Mouse (Mus musculus) hindbrain, embryonic 15.5 days (tissue): Measurements from ENCODE around the gene Fam13c. TPM values are rescaled to one million over a fixed set of nuclear protein-coding genes. Genes with fewer than 3 reads are reported as not detected.

Experiments
- ATAC-seq: fragments of 200-750 bp; cut with Nextera tagmentation; 2 replicates; pipeline ENCODE4 v1.8.0; 2017; ENCODE audit warnings: low read depth, moderate number of reproducible peaks, moderate TSS enrichment; ENCODE audit not compliant: low FRiP score
- H3K27ac ChIP-seq: fragments of 300-500 bp; sonication (generic); replicated peaks from 2 replicates; pipeline ENCODE4 v1.5.1; 2015; ENCODE audit warnings: mild to moderate bottlenecking, inconsistent platforms
- H3K27me3 ChIP-seq: fragments of 300-500 bp; sonication (generic); 2 replicates; pipeline ENCODE4 v1.6.1; 2015; ENCODE audit warnings: control low read depth, inconsistent platforms
- H3K36me3 ChIP-seq: fragments of 300-500 bp; sonication (generic); 2 replicates; pipeline ENCODE4 v1.6.1; 2015; ENCODE audit warnings: control low read depth, inconsistent platforms
- H3K4me1 ChIP-seq: fragments of 300-500 bp; sonication (generic); replicated peaks from 2 replicates; pipeline ENCODE4 v1.6.1; 2015; ENCODE audit warnings: control low read depth, inconsistent platforms
- H3K4me2 ChIP-seq: fragments of 300-500 bp; sonication (generic); 2 replicates; pipeline ENCODE4 v1.6.1; 2015; ENCODE audit warnings: moderate library complexity, mild to moderate bottlenecking, inconsistent platforms
- H3K4me3 ChIP-seq: fragments of 300-500 bp; sonication (generic); 2 replicates; pipeline ENCODE4 v1.5.1; 2015; ENCODE audit warnings: mild to moderate bottlenecking, inconsistent platforms
- H3K9ac ChIP-seq: fragments of 300-500 bp; sonication (generic); 2 replicates; pipeline ENCODE4 v1.6.1; 2015; ENCODE audit warnings: inconsistent platforms
- H3K9me3 ChIP-seq: fragments of 300-500 bp; sonication (generic); 2 replicates; pipeline ENCODE4 v1.6.1; 2016; ENCODE audit warnings: control low read depth, inconsistent platforms
- WGBS: fragments of 180-500 bp; shearing (Covaris S2); methylation state at CpG from one replicate; pipeline ENCODE4 v1.1.7; 2015; 5-methylcytosine and 5-hydroxymethylcytosine counted together
- polyA plus RNA-seq: library from polyadenylated mRNA; unstranded; fragments of >200 nt; fragmentation: Nextera tagmentation; extraction: Ambion mirVana; gene quantifications from 2 replicates; pipeline ENCODE4 v1.2.1, GENCODE M21; 2015

Gene Fam13c
- 23.8 and 24.6 TPM in 2 replicates for polyA plus RNA-seq

DNA sequence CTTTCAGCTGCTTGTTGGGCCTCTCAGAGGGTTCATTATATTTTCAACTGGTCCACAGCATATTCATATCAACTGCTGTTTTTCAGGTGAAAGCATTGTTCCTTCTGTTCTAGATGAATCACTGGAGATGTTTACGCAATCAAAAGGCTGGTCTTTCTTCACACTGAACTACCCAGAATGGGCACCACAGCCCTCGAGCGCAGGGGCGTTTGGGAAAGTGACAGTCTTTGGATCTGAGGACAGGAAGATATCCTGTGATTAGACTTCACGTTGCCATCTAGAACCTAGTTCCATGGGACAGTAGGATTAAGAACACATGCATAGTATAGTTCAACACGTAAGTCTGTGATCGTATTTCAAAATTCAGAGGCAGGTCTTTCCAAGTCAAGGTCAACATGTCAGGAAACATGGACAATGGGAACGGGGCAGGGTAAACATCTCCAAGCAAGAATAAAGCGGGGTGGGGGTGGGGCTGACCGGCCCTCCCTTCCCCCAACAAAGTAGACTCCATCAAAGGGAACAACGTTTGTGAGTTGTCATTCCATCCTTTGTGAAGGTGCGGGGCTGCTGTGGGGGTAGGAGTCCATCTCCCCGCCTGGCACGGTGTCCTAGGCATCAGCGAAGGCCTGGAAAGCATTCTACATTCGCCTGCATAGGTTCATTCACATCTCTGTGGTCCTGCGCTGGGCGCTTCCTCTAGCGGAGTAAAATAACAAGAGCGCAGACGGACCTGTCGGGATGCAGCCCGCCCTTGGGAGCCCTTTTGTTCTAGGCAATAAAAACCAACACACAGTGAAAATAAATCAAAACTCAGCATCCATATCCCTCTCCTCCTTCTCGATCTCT is at the start of gene Fam13c:
Gene Fam13c (plus strand): TSS at position 806 of the 846 bp plus-strand sequence.
- peak within 1 kb of the TSS; percentile 94 for H3K27ac ChIP-seq
- WGBS = 8% methylated on average over 24 of the region's 24 CpGs
- ATAC-seq = peak; percentile 67

DNA sequence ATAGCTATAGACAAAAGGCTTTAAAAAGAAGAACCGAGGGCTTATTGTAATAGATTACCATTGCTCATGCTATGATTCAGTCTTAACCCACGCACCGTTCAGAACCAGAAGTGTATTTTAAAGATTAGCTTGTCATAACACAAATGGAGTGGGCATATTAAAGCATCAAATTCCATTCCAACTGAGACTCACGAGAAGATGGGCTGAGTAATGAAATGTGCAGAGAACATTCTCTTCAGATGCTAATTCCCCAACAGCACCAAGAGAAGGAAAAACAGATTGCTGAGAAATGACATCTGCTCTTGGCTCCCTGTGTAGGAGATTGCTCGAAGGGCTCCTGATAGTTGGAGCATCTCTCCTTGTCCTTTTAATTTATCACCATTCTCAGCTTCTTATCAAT is 44.4 kb upstream of the Fam13c start:
- H3K9me3 ChIP-seq = peaks cover 4% of the 10 kb centered on the region; the same call in 1 of the 2 replicates
- no peaks in the 10 kb centered on the region for H3K27me3 ChIP-seq
- H3K27ac ChIP-seq = no peak overlapping the region
- WGBS = 82% methylated on average over 5 of the region's 5 CpGs
- H3K36me3 ChIP-seq = no peaks in the 10 kb centered on the region
- ATAC-seq = no peak
- H3K4me1 ChIP-seq = no peaks in the 10 kb centered on the region
- H3K4me3 ChIP-seq = no peak overlapping the region
- H3K4me2 ChIP-seq = no peak overlapping the region
- no peak overlapping the region for H3K9ac ChIP-seq

More for the DNA sequence above, at the start of gene Fam13c:
- Histone ChIP-seq H3K4me1 (peaks cover 31% of the 10 kb centered on the region), H3K27me3 (no peaks in the 10 kb centered on the region), H3K9ac (peak within 1 kb of the TSS; percentile 78), H3K9me3 (no peaks in the 10 kb centered on the region), H3K4me3 (peak within 1 kb of the TSS; percentile 82), H3K36me3 (no peaks in the 10 kb centered on the region), H3K4me2 (peak within 1 kb of the TSS; percentile 74)

DNA sequence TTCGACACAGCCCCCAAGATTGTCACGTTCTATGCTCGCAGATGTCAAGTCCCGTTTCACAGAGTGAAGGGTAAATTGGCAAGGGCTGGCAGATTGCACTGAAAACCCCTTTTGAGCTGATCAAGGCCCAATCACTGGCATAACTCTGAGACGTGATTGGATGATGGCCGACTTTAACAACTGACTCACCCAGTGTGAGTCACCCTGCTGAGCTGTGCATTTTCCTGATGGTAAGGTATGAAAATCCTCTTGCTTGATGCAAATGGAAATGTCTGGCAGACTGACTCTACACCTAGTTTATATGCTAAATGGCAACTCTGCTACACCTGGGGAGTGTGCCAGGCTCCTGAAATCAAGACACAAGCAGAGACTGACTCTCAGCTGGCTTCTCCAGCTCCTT is 42.1 kb upstream of the Fam13c start:
- no peaks in the 10 kb centered on the region for H3K36me3 ChIP-seq
- peaks cover 4% of the 10 kb centered on the region; the same call in 1 of the 2 replicates for H3K9me3 ChIP-seq
- H3K4me1 ChIP-seq = no peaks in the 10 kb centered on the region
- 90% methylated on average over 6 of the region's 6 CpGs for WGBS
- ATAC-seq = no peak
- no peak overlapping the region for H3K9ac ChIP-seq
- H3K4me2 ChIP-seq = no peak overlapping the region
- no peak overlapping the region for H3K27ac ChIP-seq
- no peaks in the 10 kb centered on the region for H3K27me3 ChIP-seq
- no peak overlapping the region for H3K4me3 ChIP-seq

DNA sequence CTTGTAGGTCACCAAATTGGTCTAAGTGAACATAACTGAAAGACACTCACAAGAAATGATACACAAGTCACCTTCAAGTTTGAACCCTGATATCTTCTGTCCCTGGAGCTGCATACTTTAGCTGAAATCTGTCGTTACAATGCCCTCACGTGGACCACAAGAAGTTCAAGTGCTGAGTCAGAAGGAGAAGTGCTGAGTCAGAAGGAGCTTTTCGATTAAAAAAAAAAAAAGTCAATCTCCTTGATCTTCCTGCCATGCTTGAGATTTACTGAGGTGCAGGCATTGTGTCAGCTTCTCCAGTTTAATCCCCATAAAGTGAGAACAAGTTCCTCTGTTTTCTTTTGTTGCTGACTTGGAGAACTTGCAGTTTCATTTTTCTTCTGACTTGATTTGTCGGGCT is 38.3 kb upstream of the Fam13c start:
- no peak for ATAC-seq
- WGBS = 84% methylated on average over 4 of the region's 4 CpGs
- H3K9ac ChIP-seq = no peak overlapping the region
- no peaks in the 10 kb centered on the region for H3K27me3 ChIP-seq
- H3K36me3 ChIP-seq = no peaks in the 10 kb centered on the region
- no peak overlapping the region for H3K4me2 ChIP-seq
- H3K4me3 ChIP-seq = no peak overlapping the region
- no peaks in the 10 kb centered on the region for H3K9me3 ChIP-seq
- no peaks in the 10 kb centered on the region for H3K4me1 ChIP-seq
- no peak overlapping the region for H3K27ac ChIP-seq

DNA sequence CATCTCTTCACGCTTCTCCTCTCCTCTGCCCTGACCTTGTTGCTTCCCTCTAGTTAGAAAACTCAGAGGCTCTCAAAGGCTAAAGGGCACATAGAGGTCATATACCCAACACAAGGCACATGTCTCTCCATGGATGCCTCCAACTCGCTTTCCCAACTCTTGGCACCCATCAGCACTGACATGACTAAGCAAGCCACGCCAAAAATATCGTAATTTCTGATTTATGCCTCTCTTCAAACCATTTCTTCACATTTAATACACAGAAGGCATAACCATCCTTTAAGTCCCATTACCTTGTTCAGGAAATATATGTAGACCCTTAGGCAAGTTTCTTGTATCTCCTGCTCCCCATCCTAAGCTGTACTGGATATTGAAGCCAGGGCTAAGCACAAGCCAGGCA is 37.6 kb upstream of the Fam13c start:
- no peak for ATAC-seq
- Histone ChIP-seq H3K36me3 (no peaks in the 10 kb centered on the region), H3K4me1 (no peaks in the 10 kb centered on the region), H3K4me2 (no peak overlapping the region), H3K4me3 (no peak overlapping the region), H3K27ac (no peak overlapping the region), H3K9me3 (no peaks in the 10 kb centered on the region), H3K27me3 (no peaks in the 10 kb centered on the region), H3K9ac (no peak overlapping the region)
- WGBS = 84% methylated on average over 4 of the region's 4 CpGs

DNA sequence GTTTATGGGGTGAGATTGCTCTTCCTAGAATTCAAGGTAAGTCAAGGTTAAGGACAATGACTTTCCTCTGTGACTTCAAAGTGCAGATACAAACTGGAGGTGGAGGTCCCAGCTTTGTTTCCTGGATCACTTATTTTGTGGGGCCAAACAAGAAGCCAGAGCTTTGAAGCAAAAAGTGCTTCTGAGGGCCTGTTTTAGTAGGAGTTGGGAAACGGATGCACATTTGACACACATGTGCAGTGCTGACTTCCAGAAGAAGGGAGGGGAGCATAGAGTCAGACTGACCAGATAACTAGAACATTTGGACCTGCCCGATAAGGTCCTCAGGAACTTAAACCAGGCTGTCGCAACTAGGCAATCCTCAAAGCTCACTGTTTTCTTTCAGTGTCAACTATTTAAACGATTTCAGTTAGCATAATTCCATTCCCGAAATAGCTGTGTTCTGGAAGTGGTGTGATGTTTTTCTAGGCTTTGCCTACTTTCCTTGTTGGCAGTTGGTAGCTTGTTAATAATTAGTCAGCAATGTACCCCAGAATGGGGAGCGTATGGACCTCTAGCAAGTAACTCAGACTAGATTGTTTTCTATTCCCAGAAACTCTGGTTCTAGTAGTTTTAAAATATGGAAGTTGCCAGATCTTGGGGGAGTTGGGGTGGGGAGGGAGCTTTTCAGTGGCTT is 22.3 kb upstream of the Fam13c start:
- no peaks in the 10 kb centered on the region for H3K9me3 ChIP-seq
- H3K27ac ChIP-seq = no peak overlapping the region
- 90% methylated on average over 6 of the region's 6 CpGs for WGBS
- H3K36me3 ChIP-seq = no peaks in the 10 kb centered on the region
- H3K4me1 ChIP-seq = peaks cover 10% of the 10 kb centered on the region
- no peak overlapping the region for H3K4me2 ChIP-seq
- ATAC-seq = no peak
- H3K9ac ChIP-seq = no peak overlapping the region
- no peaks in the 10 kb centered on the region for H3K27me3 ChIP-seq
- H3K4me3 ChIP-seq = no peak overlapping the region

DNA sequence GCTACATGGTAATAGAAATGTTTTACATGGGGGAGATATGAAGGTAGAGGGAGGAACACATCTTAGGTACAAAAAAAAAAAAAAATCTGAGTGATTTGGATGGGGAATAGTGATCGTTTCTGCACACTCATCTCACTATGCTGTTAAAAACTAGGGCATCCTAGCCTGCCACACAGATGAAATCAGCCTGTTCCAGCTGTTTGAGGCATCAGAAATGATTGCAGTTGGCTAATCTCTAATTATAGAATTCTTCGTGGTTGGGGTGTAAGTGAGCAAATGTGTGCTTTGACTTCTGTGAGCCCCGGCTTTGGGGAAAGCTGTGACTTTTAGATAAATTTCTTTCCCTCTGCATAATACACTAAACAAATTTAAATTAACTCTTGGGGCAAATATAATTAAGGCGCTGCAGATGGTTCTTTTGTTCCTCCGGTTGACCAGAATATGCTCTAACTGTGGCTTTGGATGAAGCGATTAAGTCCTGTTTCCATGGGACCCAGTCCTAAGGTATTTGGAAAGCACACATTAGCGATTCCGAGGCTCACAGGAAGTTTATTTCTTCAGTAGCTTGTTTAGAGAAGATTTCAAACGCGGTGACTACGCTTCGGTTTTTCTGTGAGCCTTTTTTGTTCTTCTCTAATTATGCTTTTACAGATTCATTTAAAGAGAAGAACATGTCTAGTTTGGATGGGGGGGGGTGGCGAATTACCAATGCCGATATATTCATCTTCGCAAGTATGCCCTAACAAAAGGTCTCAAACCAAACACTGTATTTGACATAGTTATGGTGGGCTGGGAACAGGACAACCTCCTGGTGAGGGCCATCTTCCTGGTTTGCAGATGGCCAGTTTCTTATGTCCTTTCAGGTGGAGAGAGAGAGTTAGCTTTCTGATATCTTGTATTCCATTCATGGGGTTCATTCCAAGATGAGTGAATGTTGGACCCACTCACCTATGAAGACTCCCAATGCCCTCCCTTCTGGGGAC is 20.7 kb upstream of the Fam13c start:
- H3K27ac ChIP-seq = 0 out of 2 replicates have a peak overlapping the region, but pooled peaks have one; percentile 18
- H3K36me3 ChIP-seq = no peaks in the 10 kb centered on the region
- H3K4me1 ChIP-seq = peaks cover 10% of the 10 kb centered on the region
- no peaks in the 10 kb centered on the region for H3K9me3 ChIP-seq
- peak overlapping the region; percentile 30 for H3K4me2 ChIP-seq
- no peak overlapping the region for H3K9ac ChIP-seq
- no peaks in the 10 kb centered on the region for H3K27me3 ChIP-seq
- 32% methylated on average over 15 of the region's 15 CpGs for WGBS
- H3K4me3 ChIP-seq = no peak overlapping the region
- ATAC-seq = no peak

DNA sequence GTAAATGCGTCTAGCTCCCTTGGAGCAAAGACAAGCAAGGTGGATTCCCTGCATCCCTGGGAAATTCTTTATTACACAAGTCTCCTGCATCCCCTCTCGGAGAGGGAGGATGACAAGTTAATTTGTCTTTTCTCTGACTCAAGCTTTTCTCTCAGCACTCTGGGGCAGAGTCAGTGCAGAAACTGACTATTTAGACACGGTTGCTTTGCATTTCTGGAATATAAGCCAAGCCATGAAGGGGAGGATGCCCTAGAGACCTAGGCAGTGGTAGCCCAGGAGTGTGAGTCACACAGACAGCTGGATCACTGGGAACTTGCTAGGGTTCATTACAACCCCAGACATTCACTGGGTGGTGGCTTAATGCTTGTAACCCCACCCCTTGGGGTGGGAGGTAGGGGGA is 13.9 kb upstream of the Fam13c start:
- no peak overlapping the region for H3K9ac ChIP-seq
- WGBS = 21% methylated on average over 3 of the region's 3 CpGs
- ATAC-seq = 0 out of 2 replicates have a peak, but pooled peaks have one; percentile 19
- H3K36me3 ChIP-seq = no peaks in the 10 kb centered on the region
- no peaks in the 10 kb centered on the region for H3K9me3 ChIP-seq
- no peak overlapping the region for H3K27ac ChIP-seq
- no peaks in the 10 kb centered on the region for H3K4me1 ChIP-seq
- no peak overlapping the region for H3K4me3 ChIP-seq
- no peak overlapping the region for H3K4me2 ChIP-seq
- H3K27me3 ChIP-seq = no peaks in the 10 kb centered on the region

DNA sequence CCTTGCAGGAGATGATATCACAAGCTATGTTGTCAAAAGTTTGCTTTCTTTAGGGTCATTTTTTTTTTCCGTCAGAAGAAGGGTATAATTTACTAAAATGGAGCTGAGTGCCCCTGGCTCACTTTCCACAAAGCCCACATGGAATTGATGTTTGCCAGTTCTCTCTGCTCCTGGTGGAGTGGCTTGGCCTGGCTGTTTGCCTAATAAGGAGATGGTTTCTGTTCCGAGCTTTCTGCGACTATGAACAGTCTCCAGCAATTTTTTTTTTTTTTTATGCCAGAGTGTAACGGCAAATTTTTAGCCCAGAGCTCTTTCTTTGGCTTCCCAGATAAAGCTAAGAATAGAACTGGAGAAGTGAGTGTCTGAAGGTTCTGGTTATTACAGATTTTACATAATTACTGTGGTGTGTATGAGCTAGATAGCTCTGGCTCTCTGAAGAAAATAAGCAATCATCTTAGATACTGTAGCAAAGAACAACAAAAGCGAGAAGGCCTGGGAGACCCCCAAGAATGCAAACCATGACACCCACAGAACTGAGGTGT is 12.1 kb upstream of the Fam13c start:
- Histone ChIP-seq H3K27me3 (no peaks in the 10 kb centered on the region), H3K4me3 (no peak overlapping the region), H3K4me2 (no peak overlapping the region), H3K36me3 (no peaks in the 10 kb centered on the region), H3K27ac (no peak overlapping the region), H3K9me3 (no peaks in the 10 kb centered on the region), H3K4me1 (no peaks in the 10 kb centered on the region), H3K9ac (no peak overlapping the region)
- 75% methylated on average over 5 of the region's 5 CpGs for WGBS
- no peak for ATAC-seq

DNA sequence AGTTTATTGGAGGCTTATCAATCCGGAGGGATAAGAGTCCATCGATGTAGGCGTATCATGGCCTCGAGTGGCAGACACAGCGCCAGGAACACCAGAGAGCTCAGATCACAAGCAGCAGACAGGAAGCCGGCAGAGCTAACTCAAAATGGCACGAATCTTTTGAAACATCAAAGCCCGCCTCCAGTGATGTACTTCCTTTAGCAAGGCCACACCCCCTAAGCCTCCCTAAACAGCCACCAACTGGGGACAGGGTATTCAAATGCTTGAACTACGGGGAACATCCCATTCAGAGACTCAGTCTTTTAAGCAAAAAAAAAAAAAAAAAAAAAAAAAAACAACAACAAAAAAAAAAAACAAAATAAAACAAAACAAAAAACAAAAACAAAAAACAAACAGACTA is 10.9 kb upstream of the Fam13c start:
- no peak for ATAC-seq

DNA sequence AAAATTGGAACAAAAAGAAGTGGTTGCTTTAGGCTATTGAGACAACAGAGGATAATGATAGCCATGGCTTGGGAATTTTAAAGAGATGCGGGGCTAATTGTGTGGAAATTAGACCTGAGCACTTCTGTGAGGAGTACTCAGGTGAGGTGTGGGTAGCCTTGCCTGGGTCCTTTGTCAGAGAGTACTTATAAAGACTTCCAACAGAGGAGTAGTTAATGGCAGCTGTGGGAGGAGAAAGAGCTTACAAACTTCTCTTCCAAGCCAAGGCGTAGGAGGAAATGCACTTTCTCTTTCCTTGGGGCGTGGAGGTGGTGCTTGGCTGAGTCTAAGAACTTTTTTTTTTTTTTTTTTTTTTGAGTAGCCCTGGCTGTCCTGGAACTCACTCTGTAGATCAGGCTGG is 6.9 kb upstream of the Fam13c start:
- ATAC-seq = no peak

More for the DNA sequence above, 10.9 kb upstream of the Fam13c start:
- no peak overlapping the region for H3K4me3 ChIP-seq
- no peak overlapping the region for H3K27ac ChIP-seq
- H3K9me3 ChIP-seq = no peaks in the 10 kb centered on the region
- H3K4me1 ChIP-seq = no peaks in the 10 kb centered on the region
- 94% methylated on average over 9 of the region's 9 CpGs for WGBS
- no peak overlapping the region for H3K4me2 ChIP-seq
- H3K27me3 ChIP-seq = no peaks in the 10 kb centered on the region
- H3K9ac ChIP-seq = no peak overlapping the region
- no peaks in the 10 kb centered on the region for H3K36me3 ChIP-seq

More for the DNA sequence above, 6.9 kb upstream of the Fam13c start:
- Histone ChIP-seq H3K27me3 (no peaks in the 10 kb centered on the region), H3K4me1 (no peaks in the 10 kb centered on the region), H3K9ac (no peak overlapping the region), H3K27ac (no peak overlapping the region), H3K4me3 (no peak overlapping the region), H3K4me2 (no peak overlapping the region), H3K36me3 (no peaks in the 10 kb centered on the region), H3K9me3 (no peaks in the 10 kb centered on the region)
- WGBS = 92% methylated on average over 3 of the region's 3 CpGs
